Mouse (Mus musculus): Measurements from ENCODE around the gene Slc4a8.
"Not testable (repeated sequence)": the region's sequence is repeated elsewhere in the genome, so short reads cannot be mapped to it uniquely, and the experiment has no call there.

Gene Slc4a8

DNA sequence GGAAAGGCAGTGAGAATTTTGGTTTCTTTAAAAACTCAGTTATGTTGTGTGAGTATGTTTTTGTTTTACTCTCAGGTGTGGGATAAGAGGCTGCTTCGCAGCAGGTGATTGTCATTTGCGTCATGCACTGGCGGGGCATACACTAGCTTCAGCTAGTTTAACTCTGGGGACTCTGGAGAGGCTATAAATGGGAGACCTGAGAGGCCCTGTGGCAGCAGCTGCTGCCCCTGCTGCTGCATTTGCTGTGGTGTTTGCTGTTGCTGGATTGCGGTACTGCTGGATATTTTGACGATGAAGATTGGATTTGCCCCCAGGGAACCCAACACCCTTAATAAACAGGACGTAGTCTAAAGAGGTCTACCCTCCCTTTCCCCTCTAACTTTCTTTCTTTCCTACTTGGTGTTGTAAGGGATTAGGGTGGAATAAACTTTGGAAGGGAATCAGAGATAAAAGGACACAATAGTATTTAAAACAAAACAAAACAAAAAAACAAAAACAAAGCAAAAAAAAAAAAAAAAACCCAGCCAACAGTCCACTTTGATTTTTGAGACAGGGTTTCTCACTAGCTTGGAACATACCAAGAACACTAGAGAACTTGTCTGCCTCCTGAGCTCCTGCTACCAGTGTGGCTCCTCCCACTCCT is 14.9 kb upstream of the Slc4a8 start:
- DNase-seq = no peak

DNA sequence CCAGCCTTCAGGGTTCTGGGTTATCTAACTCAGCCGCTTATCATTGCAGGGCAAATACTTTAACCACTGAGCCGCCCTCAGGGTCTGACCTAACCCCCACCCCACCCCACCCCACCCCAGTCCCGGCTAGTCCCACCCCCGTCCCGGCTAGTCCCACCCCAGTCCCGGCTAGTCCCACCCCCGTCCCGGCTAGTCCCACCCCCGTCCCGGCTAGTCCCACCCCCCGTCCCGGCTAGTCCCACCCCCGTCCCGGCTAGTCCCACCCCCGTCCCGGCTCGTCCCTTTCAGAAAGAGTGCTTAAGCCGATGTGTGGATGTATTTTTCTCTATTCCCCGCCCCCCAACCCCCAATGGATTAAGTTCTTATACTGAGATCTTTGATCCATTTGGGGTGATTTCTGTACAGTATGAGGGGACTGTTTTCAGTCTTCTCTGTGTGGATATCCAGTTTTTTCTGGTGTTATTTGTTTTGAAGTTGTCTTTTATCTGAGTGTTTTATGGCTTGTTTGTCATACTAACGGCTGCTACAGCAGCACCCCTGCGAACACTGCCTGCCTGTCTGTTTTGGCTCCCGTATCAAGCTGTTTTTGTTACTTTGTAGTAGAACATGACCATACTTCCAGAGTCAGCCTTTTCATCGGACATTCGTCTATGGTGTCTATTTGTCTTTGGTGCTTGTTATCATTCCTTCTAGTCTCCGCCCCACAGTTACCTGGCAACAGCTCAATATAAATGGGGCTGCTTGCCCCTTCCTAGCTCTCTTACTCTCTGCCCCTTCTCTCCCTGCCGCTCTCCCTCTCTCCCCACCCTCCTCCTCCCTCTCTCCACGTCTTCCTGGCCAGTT is 14.2 kb upstream of the Slc4a8 start:
- no peak for DNase-seq

DNA sequence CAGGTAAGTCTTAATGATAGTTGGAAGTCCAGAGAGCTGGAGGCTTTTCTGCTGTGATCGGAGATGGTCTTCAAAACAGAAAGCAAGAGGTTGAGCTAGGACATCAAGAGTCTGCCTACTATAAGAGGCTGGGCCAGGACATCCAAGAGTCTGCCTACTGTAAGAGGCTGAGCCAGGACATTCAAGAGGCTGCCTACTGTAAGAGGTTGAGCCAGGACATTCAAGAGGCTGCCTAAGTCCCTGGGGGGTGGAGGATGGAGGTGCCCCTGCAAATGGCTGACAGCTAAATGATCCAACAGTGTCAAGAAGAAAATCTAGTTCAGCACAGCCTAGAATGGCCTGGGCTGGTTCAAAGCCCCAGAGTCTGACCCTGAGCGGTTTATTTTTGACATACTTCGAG is 13.0 kb upstream of the Slc4a8 start:
- DNase-seq = no peak

DNA sequence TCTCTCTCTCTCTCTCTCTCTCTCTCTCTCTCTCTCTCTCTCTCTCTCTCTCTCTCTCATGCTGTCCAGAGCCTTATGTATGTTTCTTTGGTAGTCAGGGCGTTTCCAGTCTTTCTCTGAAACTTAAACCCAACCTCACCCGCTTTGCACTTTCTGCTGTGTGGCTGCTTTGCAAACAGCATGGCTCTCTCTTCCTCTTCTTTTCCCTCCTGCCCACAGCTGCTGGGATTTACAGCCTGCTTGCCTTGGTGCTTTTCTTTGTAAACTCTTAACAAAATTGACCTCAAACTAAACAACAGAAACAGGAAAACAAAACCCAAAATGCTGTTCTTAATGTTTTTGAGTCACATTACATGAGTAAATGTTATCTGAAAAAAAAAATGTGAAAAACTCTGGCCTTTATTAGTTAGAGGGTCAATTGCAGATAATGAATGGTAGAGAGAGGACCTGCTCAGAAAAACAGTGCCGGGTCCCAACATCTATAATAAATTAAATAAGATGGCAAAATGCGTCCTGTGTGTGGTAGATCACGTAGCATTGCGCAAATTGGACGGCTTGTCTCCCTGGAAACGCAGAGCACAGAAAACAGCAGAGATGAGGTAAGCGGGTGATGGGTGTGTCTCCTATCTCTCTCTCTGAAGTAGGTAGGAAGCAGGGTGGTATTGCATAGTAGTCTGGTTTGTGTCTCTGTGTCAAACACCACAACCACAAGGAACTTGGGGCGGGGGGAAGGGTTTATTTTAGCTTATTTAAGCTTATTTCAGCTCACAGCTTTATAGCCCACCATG is 11.6 kb upstream of the Slc4a8 start:
- DNase-seq = no peak

DNA sequence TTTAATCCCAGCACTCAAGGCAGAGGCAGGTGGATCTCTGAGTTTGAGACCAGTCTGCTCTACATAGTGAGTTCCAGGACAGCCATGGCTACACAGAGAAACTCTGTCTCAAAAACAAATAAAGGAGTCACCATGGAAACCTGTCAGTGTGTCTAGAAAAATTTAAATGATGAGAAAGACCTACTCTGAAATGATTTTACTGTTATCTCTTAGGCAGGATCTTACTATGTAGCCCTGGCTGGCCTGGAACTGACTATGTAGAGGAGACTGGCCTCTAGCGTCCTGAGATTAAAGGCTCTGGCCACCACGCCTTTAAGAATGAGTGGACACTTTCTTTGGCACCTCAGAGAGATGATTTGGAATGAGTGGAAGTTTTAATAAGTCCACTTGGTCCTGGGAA is 9.1 kb upstream of the Slc4a8 start:
- no peak for DNase-seq

DNA sequence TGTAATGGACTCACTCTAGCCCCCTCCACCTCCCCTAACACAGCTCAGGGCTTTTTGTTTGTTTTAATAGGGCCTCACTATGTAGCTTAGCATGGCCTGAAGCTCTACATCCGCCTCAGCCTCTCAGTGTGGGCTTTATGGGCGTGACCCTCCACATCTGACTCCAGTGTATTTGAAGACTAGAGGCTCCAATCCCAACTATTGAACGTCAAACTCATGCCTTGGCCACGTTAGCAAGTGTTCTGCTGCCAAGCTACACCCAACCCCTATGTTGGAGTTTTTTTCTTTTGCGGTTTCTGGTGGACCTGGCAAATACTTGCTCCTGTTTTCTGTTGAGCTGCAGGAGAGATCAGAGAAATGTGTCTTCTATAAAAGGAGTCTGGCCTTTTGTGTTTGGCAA is 8.5 kb upstream of the Slc4a8 start:
- DNase-seq = no peak

DNA sequence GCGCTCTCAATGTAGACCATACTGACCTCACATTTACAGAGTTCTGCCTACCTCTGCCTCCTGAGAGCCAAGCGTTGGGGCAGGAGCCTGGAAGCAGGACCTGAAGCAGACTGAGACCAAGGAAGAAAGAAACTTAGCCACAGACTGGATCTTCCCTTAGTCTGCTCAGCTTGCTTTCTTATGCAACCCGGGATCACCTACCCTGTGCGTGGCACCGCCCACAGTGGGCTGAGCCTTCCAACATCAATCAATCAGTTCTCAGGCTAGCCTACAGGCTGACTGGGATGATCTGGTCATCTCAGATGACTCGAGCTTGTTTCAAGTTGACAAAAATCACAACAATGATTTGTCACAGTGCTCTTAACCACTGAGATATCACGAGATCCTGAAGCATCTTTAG is 7.5 kb upstream of the Slc4a8 start:
- DNase-seq = no peak

DNA sequence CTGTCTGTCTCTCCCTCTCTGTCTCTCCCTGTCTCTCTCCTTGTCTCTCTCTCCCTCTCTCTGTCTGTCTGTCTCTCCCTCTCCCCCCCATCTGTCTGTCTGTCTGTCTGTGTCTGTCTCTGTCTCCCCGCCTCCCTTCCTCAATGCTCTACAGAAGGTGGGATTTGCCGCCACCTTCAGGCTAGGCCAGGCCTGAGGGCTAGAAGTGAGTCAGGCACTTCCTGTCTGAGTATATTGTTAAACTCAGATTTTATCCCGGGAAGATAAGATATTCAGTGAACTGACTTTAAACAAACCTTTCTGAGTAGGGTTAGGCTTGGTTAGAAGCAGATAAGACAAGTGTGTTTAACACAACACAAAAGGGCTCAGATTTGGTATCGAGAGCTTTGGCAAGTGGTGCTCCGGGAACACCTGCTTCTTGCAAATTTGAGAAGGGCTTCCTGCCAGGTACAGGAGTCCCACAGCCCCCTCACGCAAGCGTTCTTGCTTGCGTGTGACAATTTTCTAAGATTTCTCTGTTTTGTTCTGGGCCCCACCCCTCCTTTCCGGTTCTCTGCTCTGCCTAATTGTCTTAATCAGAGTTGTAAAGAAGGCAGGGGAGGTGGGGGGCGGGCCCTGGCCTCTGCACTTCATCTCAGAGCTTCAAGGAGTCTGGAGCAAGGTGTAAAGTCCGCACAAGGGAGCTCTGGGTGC is 6.6 kb upstream of the Slc4a8 start:
- DNase-seq = peak; percentile 38 to 57

DNA sequence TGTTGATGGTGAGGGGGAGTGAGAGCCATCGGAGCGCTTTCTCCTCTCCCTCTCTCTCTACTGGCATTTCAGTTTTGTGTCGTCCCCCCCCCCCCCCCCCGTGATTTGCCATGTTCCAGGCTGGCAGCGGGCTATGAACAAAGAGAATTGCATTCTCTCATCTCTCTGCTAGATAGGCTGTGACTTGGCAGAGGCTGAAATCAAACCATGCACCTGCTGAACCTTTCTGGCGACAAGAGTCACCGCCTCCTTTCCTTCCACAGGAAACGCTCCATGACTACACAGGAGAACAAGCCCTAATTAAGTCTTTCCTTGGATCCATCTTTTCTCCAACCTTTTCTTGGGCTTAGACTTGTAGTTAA is 6.1 kb upstream of the Slc4a8 start:
- no peak for DNase-seq

DNA sequence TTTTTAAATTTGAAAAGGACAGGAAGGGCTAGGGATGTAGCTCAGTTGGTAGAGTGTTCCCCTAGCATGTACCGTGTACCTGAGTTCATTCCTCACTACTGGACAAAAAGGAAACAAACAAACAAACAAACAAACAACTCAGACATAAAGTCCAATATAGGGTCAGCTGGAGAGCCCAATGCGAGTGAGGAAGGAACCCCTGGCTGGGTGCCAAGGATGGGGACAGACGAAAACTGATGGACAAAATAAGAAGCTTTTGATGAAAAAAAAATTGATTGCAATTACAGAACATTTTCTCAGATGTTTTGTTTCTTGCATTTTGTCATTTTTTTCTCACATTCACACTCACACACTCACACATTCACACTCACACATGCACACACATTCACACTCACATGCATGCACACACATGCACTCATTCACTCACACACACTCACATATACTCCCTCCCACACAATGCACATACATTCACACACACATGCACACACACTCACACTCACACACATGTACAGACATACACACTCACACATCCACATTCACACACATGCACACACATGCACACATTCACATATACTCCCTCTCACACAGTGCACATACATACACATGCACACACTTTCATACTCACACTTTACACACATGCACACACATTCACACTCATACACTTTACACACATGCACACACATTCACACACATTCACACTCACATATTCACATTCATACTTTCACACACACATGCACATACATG is 5.5 kb upstream of the Slc4a8 start:
- DNase-seq = peak; percentile 39 to 58

DNA sequence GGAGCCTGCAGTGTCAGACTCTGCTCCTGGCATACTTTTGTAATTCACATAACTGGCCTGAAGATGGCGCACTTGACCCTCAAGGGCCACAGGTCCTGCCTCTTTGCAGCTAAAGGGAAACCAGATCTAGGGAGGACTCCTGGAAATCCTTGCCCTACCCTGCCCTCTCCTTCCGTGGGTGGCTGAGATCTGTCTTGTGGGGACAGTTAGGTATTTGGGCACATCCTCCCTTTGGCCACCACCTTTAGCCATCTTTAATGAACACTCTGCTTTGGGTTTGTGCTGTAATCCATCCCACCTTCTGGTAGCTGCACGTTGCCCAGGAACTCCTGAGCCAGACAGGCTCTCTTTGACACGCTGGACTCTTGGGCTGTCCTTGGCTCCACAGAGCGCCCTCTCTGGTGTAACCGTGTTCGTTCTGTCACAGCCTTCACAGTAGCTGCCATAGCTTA is 4.0 kb upstream of the Slc4a8 start:
- DNase-seq = peak; percentile 82 to 84

DNA sequence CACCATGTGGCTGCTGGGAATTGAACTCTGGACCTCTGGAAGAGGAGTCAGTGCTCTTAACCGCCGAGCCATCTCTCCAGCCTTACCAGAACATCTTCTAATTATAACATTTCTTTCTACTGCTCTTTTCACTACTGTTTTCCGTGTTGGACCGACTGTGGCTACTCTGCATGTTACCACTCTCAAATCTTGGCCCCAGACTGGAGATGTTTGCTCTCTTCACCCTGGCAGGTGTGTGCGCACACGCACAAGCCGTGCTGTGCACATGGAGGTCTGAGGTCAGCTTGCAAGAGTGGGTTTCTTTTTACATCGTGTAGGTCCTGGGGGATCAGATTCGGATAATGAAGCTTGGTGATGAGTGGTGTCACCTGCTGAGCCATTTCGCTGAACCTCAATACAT is 2.3 kb upstream of the Slc4a8 start:
- no peak for DNase-seq

DNA sequence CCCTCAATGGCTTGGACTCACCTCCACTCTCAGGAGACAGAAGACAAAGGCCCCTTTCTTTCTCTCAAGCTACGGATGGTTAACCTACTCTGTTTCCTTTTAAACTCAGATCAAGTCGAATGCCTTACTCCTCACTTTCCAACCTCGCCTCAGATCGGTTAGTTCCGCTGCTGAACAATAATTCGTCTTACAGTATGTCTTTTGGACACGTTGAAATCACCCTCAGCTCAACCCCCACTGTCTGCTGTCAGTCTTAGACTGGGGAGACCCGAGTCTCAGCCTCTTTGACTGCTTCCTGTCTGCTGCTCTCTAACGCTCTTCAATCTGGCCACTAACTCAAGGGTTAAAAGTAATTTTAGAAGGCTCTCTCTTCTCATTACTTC is 520 bp upstream of the Slc4a8 start:
- peak in 1 of 2 experiments; percentile 40 for DNase-seq

DNA sequence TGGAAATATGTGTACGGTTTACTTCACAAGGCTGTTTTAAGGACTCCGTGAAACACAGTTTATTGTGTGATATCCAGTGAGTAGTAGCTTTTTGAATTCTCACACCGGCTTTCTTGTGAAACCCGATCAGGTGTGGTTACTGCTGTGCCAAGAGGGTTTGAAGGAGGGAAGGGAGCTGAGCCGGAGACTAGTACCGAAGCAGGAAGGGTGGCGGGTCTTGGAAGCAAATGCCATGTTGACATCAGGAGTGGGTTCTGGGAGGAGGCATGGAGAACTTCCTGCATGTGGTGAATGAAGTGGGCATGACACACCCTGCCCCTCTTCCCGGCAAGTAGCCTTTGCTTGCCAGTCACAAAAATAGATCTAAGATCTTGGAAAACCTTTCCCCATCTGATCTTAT is 1.1 kb downstream of the Slc4a8 start:
- DNase-seq = peak; percentile 24 to 26

DNA sequence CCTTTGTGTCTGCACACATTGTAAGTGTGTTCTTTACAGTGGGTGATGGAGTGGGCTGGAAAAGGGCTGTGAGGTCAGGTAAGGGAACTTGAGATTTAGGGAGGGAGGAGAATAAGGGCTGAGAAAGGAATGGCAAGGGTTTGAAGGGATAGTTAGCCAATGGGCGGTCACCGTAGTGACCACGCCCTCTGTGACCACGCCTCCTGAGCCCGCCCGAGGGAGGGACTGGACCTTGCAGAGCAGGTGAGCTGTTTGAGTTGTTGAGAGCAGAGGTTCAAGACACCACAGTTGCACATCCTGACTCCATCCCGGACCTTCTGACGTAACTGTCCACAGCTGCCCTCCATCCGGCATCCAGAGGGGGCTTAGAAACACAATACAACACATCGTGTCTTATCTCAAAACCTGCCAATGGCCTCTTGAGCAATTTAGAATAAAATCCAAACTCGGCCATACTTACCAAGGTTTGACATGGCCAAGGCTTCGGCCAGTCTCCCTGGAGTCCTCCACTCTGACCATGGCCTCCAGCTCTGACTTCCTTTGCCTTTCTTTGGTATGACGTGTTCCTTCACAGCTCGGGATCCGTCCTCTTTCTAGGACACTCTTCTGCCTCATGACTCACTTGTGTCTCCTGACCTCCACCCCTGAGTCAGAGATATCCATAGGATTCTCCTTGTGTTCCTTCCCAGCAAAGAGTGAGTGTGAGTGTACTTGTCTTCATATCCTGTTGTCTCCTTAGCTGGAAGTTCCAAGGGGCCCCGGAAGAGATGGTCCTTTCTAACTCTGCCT is 2.8 kb downstream of the Slc4a8 start:
- no peak for DNase-seq

DNA sequence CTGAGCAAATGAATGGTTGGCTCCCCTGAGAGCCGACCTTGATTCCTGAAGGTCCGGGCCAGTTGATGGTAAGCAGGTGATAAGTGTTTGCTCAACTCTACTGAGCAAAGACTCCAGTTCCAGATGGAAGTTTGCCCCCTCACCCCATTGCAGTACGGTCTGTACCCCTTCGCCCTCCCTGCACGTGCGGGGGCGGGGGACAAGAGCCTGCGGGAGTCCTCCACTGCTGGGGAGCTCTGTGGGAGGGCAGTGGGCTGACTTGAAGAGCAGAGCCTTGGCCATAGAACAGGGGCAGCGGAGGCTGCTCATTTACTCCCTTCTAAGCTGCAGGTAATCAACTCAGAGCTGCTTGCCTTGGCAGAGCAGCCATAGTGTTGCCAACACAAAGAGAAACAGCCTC is 5.3 kb downstream of the Slc4a8 start:
- DNase-seq = no peak

DNA sequence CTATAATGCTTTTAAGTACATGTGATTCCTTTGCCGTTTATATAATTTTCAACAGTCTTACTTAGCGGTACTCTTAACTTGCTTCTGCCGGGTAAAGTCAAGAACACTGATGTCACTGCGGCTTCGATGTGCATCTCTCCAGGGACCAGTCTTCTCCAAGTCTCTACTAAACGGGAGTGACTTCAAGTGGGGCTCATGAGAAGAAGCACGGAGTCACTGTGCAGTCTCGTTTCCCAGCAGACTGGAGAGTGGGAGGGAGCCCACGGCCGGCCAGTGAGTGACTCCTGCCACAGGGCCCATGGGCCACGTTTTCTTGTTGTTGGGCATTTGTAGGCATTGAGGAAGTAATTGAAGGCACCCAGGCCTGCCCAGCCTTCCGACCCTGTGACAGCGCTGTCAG is 6.3 kb downstream of the Slc4a8 start:
- no peak for DNase-seq

DNA sequence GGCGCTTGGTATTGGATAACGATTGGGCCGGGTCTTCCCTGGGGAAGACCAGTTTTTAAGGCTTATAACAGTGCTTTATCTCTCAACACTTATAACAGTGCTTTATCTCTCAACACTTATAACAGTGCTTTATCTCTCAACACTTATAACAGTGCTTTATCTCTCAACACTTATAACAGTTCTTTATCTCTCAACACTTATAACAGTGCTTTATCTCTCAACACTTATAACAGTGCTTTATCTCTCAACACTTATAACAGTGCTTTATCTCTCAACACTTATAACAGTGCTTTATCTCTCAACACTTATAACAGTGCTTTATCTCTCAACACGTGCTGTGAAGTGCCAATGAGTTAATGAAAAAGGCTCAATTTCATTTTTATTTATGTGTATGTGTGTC is 7.5 kb downstream of the Slc4a8 start:
- DNase-seq = not testable (repeated sequence)

DNA sequence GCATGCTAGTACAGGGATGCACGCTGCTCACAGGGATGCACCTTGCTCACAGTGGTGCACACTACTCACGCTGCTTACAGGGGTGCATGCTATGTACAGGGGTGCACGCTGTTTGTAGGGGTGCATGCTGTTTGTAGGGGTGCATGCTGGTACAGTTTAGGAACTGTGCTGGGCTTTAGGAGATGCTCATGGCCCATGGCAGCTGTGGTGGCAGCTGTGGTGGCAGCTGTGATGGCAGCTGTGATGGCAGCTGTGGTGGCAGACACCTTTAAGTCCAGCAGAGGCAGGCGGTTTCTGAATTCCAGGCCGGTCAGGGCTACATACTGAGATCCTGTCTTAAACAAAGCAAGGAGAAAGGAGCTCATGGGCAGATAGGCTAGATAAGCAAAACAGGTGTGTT is 8.8 kb downstream of the Slc4a8 start:
- no peak for DNase-seq

DNA sequence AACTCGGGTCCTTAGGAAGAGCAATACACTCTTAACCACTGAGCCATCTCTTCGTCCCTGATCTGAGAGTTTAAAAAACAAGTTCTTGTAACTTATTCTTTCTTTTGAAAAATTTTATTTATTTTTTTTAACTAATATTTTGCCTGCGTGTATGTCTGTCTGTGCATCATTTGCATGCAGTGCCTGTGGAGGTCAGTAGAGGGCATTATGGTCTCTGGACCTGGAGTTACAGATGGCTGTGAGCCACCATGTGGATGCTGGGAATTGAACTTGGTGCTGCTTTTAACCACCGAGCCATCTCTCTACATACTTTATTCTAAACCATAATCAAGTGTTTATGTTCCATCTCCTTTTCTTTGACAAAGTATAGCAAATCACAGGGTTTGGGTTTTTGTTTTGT is 11.1 kb downstream of the Slc4a8 start:
- no peak for DNase-seq

DNA sequence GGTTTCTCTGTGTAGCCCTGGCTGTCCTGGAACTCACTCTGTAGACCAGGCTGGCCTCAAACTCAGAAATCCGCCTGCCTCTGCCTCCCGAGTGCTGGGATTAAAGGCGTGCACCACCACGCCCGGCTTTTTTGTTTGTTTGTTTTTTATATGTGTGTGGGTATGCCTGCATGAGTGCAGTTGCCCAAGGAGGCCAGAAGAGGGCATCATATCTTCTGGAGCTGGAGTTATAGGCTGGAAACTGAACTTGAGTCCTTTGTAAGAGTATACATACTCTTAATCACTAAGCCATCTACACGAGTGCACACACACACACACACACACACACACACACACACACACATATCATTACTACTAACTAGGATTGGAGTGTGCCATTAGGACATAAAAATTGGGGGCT is 12.3 kb downstream of the Slc4a8 start:
- not testable (repeated sequence) for DNase-seq

Data from cerebellum, postnatal 14 days (tissue).